Mouse (Mus musculus) ES-E14 (cell line): ENCODE measurements around the gene Cacnb4.

ENCODE experiments used
- HCFC1 ChIP-seq: IDR thresholded peaks from 2 replicates; pipeline ENCODE4 v1.6.1; 2012; ENCODE audit warnings: low read length, inconsistent platforms, borderline replicate concordance; ENCODE audit not compliant: insufficient read depth
- MAFK ChIP-seq: IDR thresholded peaks from 2 replicates; pipeline ENCODE4 v1.6.1; 2014; ENCODE audit warnings: mild to moderate bottlenecking, low read depth, low read length, inconsistent platforms; ENCODE audit not compliant: insufficient read depth

- no peak for TF ChIP-seq HCFC1
- TF ChIP-seq MAFK: no peak
Measured at GRCm38 (mm10) chr2:52561137-52561536, 115.5 kb downstream of the Cacnb4 start.
